Mouse (Mus musculus) CD4-positive, CD25-positive, alpha-beta regulatory T cell, adult 2 months (primary cell): ENCODE measurements at regions not wholly inside any gene's neighbourhood (a gene's known extent, or its start where the extent isn't known, plus 50 kb on each side); places are given as distances from the start of the nearest gene placed in this dataset.

ENCODE experiments used
- DNase-seq: peaks from one replicate; pipeline ENCODE4 v3.0.0-alpha.2; 2012; ENCODE audit warnings: low read depth, low spot score

DNA sequence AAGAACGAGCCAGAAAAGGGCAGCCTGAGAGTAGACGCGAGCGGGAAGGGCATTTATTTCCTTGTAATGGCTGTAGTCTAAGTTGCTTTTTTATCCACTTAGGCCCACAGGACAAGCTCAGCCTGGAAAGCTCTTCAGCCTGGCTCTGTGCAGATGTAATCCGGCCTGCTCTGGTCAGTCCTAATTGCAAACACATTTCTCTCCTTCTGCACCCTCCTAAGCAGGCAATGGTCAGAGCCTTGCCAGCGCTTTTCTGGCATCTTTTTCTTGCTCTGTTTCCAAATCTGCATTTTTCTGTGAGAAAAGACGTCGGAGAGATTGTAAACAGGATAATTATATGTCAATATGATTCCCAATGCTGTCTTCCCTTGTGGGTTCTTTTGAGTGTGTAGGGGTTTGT, 224.3 kb upstream of the Tank start:
- no peak for DNase-seq

- no peak for DNase-seq
Observed at GRCm38 (mm10) chr2:61347451-61347850, 230.9 kb upstream of the Tank start.

DNA sequence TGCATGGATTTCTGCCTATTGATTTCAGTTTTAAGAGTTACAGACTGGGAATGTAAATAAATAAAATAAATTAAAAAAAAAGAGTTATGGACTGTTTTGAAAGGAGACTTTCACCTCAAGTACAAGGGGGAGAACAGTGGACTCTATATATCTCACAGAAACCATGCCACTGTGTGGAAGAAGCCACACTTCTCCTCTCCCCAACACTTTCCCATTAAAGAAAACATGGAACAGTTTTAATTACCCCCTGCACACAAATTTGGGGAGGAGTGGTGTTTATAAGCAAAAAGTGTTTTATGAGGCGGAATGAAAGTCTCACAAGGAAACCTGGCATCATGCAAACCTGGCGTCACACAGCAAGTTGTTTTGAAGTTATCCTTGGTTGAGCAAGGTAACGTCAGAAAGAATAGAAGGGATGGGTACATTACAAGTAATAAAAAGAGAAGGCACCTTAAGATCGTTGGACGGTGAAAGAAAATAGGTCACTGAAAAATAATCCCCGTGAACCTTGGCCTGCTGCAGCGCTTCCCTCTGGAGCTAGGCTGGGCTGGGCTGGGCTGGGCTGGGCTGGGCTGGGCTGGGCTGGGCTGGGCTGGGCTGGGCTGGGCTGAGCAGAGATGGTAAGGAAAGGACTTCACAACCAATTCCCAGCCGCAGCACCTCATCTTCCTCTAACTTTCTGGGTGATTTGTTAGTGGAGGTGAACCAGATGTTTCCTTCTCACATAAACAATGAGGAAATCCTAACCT, 232.2 kb upstream of the Tank start:
- DNase-seq: no peak

DNA sequence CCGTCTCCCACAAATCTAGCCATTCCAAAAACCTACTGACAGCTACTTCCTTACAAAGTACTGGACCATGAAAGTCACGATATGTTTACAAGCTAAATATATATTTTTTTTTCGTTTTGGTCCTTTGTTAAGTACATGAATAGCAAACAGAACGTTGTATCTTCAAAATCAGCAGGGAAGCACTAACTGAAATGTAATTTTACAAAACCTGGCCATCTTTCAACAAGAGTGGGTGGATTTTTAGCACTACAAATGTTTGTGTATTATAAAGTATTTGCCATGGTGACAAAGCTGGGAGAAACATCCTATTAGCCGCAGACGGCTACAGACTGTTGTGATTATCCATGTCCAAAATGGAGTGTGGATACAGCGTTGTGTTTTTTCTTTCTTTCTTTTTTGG, 233.1 kb upstream of the Tank start:
- no peak for DNase-seq

- peak; percentile 13 for DNase-seq
Observed at GRCm38 (mm10) chr2:61344556-61345131, 233.7 kb upstream of the Tank start.

DNA sequence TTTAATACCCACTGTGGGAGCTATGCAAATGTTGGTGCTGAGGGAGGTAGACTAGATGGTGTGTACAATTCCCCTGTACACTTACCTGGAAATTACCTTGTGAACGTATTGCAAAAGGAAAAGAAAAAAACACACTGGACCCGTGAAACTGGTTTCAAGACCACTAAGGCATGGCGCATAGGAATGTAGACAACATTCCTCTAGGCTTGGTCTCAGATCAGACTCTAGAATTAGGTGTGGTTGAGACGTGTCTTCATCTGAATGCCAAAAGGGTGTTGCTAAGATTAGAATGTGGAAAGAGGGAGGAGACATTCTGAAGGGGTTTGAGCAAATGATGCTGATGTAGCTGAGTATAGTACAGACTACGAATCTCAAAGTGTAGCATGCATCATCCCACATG, 237.1 kb upstream of the Tank start:
- no peak for DNase-seq

DNA sequence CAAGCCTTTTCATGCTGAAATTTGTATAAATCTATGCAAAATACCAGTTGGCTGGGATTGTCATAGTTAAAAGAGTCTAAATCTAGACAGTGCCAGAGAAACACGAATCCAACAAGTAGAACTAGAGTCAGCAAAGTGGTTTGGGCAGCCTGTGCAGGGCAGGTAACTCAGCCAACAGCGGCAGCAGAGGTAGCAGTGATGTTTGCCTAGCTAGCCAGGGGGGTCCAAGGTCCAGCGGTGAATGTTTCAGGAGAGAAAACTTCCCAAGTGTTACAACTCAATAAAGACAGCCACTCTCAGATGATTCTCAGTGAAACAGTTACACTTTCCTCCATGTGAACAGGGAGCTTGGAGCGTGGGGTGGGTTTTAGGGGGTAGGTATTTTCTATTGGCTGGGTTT, 259.2 kb upstream of the Tank start:
- DNase-seq: no peak

DNA sequence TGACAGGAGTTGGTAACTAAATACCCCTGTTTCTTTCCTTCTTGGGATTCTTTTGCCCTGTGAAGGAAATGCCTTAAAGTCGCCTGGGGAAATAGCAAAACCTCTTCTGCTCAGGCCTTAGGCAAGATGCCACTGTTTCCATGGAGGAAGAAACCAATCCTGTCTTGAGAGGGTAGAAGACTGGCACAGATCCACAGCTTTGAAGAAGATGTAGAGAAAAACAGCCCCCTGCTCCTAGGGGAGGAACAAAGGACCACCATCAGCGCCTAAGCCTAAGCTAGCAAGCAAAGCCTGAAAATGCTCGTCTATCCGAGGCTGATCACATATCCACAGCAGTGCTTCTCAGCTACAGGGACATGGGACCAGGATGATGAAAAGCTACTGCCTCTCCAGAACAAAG, 268.0 kb upstream of the Tank start:
- DNase-seq: no peak

DNA sequence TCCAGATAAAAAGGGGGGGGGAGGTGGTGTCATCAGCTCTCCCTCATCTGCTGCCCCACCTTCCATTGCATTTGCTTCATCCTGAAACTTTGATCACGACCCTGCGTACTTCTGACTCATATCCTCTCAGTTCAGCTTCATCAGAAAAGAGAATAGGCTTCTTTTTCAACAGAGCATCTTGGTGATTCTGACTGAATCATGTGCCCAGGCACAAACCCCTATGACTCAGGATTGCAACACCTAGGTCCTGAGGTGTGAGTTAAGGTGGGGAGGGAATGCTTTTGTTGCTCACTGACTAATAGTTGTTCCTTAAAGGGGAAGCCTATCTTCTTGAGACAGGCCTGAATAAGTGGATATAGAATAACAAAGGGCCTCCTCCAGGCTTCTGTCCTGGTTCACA, 269.2 kb upstream of the Tank start:
- DNase-seq: no peak

- no peak for DNase-seq
Observed at GRCm38 (mm10) chr2:61297135-61297534, 281.2 kb upstream of the Tank start.

GRCm38 (mm10) chr2:61296606-61297005, 281.8 kb upstream of the Tank start:
- DNase-seq: no peak

- DNase-seq: no peak
Observed at GRCm38 (mm10) chr2:61295261-61295964, 283.0 kb upstream of the Tank start.

GRCm38 (mm10) chr2:61288246-61288645, 290.1 kb upstream of the Tank start:
- no peak for DNase-seq

DNA sequence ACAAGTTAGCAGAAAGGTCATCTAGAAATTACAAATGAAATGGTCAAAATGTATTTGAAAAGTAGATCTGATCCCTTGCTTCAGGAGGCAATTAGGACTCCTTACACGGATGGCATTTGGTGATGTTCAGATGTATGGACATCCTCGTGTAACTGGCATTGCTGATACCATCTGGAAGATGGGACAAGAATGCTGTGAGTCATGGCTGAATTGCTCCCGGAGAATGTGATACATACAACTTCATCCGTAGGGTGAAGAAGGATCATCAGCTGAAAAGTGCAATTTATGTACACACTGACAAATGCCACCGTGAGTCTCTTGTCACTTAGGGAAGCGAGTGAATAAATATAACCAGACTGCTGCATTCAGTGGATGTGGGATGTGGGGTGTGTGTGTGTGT, 293.7 kb upstream of the Tank start:
- no peak for DNase-seq

- DNase-seq: no peak
Observed at GRCm38 (mm10) chr2:61283829-61284601, 294.4 kb upstream of the Tank start.

GRCm38 (mm10) chr2:61272721-61273120, 305.7 kb upstream of the Tank start:
- no peak for DNase-seq

DNA sequence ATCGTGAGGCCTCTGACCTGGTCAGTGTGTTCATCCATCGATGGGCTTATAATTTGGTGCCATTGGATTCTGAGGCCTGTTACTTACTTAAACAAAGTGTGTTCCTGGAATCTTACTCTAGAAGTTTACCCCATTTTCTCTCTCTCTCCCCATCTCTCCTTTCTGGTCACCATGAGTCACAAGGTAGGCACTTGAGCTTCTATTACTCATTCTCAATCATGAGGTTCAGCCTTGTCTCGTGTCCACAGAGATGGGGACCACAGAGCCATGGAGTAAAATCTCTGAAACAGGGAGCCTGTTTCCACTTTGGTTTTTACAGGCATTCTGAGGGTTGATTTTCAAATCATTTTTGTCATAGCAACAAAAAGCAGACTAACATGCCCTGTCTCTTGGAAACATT, 304.7 kb upstream of the Rbms1 start:
- DNase-seq: no peak

DNA sequence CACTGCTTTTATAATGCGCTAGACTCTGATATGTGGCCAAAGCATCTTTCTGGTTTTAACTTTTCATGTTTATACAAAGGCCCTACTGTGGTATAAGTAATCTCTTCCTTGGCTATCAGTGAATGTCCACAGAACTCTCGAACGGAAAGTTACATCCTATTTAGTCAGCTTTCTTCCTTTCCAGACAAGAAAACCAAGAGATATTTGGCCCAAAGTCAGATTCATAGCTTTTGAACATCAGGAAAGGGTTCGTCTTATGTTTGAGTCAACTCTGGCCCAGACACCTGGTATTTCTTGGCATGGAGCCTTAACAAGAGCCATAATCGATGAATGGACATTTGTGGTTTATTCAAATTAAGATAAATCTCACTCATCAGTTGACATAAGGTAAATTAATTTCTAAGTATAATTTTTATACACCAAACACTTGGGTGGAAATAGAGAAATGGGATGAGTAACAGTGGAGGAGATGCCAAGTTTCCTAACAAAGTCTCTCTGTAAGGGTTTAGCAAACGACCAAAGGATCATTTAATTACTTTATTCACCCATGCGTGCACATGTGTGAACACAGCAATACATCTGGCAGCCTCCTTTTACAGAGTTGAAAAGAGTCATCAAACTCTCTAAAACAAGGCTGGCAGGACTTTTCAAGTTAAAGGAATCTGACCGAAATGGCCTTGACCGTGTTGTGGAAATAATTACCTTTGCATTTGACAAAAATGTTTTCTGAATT, 287.2 kb upstream of the Rbms1 start:
- no peak for DNase-seq

DNA sequence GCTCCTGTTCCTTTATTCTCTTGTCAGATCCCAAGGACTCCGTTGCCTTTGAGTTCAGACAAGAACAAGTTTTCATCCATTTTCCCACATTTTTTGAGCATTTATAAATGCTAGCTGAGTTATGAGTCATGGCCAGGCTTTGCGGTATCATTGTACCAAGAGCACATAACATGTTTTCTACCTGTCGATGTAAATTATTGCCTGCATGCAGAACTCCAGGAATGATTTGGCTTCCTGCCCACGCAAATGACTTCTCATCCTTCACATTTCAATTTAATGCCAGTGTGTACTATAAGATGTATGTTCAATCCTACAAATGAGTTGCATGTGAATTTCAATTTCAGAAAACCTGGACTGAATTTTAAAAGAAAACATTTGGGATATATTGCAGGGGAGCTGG, 285.0 kb upstream of the Rbms1 start:
- no peak for DNase-seq

DNA sequence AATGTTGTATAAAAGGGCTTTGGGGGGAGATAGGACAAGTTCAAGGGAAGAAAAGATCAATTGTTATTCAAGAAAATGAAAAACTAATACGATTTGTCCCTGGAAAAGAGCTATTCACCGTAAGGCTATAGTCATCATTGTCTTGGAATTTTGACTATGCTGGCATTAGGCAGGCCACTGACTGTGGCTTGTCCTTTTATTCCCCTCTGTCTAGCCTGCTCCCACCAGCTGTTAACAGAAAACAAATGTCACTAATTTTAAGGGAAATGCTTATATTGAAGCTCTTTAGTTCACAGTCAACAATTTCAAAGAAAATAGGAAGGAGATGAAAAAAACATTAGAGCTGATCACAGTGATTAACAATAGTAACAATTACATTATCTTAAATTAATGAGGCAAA, 284.3 kb upstream of the Rbms1 start:
- no peak for DNase-seq

DNA sequence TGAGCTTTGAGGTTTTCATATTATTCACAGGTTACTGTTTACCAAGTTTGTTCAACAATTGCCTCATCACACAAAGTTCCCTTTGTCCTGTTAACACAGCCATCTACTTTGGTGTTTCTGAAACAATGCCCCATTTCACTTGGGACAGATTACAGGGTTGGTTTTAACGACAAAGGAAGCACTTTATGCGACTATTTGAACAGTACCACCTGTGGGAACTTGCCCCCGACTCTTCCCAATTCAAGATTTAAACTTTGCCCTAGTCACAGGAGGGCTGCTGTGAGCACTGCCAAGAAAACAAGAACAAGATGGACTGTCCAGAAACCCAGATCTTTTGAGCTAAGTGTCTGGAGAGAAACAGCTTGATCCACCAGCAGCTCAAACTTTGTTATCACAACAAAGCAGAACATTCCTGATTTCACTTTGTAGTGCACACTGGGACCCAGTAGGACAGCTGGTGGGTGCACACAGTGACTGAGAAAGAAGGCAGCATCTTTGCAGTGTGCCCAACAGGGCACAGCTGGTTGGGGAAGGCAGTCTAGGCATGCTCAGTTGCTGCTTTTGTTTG, 283.8 kb upstream of the Rbms1 start:
- DNase-seq: no peak
